Mouse (Mus musculus) limb, embryonic 15.5 days (tissue): Measurements from ENCODE around the gene Sbno2. TPM values are rescaled to one million over a fixed set of nuclear protein-coding genes. Genes with fewer than 3 reads are reported as not detected.
"Not testable (repeated sequence)": the region's sequence is repeated elsewhere in the genome, so short reads cannot be mapped to it uniquely, and the experiment has no call there.

Experiments
- ATAC-seq: fragments of 200-750 bp; cut with Nextera tagmentation; 2 replicates; pipeline ENCODE4 v1.8.0; 2017; ENCODE audit warnings: low read depth, moderate TSS enrichment; ENCODE audit not compliant: insufficient number of reproducible peaks, low FRiP score, low TSS enrichment
- H3K27ac ChIP-seq: fragments of 300-500 bp; sonication (generic); 2 replicates; pipeline ENCODE4 v1.5.1; 2015; ENCODE audit warnings: moderate library complexity, mild to moderate bottlenecking, inconsistent platforms
- H3K27me3 ChIP-seq: fragments of 300-500 bp; sonication (generic); 2 replicates; pipeline ENCODE4 v1.6.1; 2015; ENCODE audit warnings: inconsistent platforms
- H3K36me3 ChIP-seq: fragments of 300-500 bp; sonication (generic); 2 replicates; pipeline ENCODE4 v1.6.1; 2015; ENCODE audit warnings: inconsistent platforms
- H3K4me1 ChIP-seq: fragments of 300-500 bp; sonication (generic); 2 replicates; pipeline ENCODE4 v1.6.1; 2015; ENCODE audit warnings: inconsistent platforms
- H3K4me2 ChIP-seq: fragments of 300-500 bp; sonication (generic); 2 replicates; pipeline ENCODE4 v1.6.1; 2015; ENCODE audit warnings: mild to moderate bottlenecking, inconsistent platforms
- H3K4me3 ChIP-seq: fragments of 300-500 bp; sonication (generic); 2 replicates; pipeline ENCODE4 v1.5.1; 2015; ENCODE audit warnings: mild to moderate bottlenecking, inconsistent platforms
- H3K9ac ChIP-seq: fragments of 300-500 bp; sonication (generic); 2 replicates; pipeline ENCODE4 v1.6.1; 2015; ENCODE audit warnings: inconsistent platforms
- H3K9me3 ChIP-seq: fragments of 300-500 bp; sonication (generic); 2 replicates; pipeline ENCODE4 v1.6.1; 2016; ENCODE audit warnings: inconsistent platforms
- WGBS: fragments of 180-500 bp; shearing (Covaris S2); methylation state at CpG from one replicate; pipeline ENCODE4 v1.1.7; 2015; 5-methylcytosine and 5-hydroxymethylcytosine counted together
- polyA plus RNA-seq: library from polyadenylated mRNA; unstranded; fragments of >200 nt; fragmentation: Nextera tagmentation; extraction: Ambion mirVana; gene quantifications from 2 replicates; pipeline ENCODE4 v1.2.1, GENCODE M21; 2015

Sbno2 gene
- polyA plus RNA-seq, 1 experiment from 2014 or later, result 19.8 TPM

GRCm38 (mm10) chr10:80050885-80051617, 54.3 kb downstream of the Sbno2 start:
- Histone ChIP-seq H3K9ac (no peak overlapping the region), H3K4me2 (no peak overlapping the region), H3K27ac (no peak overlapping the region; the same call in 1 of the 2 replicates), H3K4me1 (peaks cover 35% of the 10 kb centered on the region), H3K4me3 (no peak overlapping the region), H3K9me3 (no peaks in the 10 kb centered on the region), H3K36me3 (peaks cover 5% of the 10 kb centered on the region), H3K27me3 (no peaks in the 10 kb centered on the region)
- WGBS, result 34% methylated on average over 15 of the region's 15 CpGs
- no peak for ATAC-seq

GRCm38 (mm10) chr10:80050244-80050643, 55.1 kb downstream of the Sbno2 start:
- Histone ChIP-seq H3K4me2 (no peak overlapping the region), H3K4me3 (no peak overlapping the region), H3K36me3 (no peaks in the 10 kb centered on the region), H3K4me1 (peaks cover 29% of the 10 kb centered on the region), H3K9me3 (no peaks in the 10 kb centered on the region), H3K27me3 (no peaks in the 10 kb centered on the region), H3K27ac (no peak overlapping the region), H3K9ac (no peak overlapping the region)
- no peak for ATAC-seq
- 33% methylated on average over 6 of the region's 6 CpGs for WGBS

GRCm38 (mm10) chr10:80048834-80049233, 56.5 kb downstream of the Sbno2 start:
- no peak overlapping the region for H3K4me3 ChIP-seq
- H3K4me2 ChIP-seq, result no peak overlapping the region
- H3K27me3 ChIP-seq, result no peaks in the 10 kb centered on the region
- no peak for ATAC-seq
- H3K4me1 ChIP-seq, result peaks cover 18% of the 10 kb centered on the region
- no peak overlapping the region for H3K9ac ChIP-seq
- H3K9me3 ChIP-seq, result no peaks in the 10 kb centered on the region
- 62% methylated on average over 3 of the region's 3 CpGs for WGBS
- no peaks in the 10 kb centered on the region for H3K36me3 ChIP-seq
- peak overlapping the region; percentile 9; the same call in 1 of the 2 replicates for H3K27ac ChIP-seq

GRCm38 (mm10) chr10:80048396-80048795, 57.0 kb downstream of the Sbno2 start:
- Histone ChIP-seq H3K4me3 (no peak overlapping the region), H3K9ac (no peak overlapping the region), H3K36me3 (no peaks in the 10 kb centered on the region), H3K4me1 (peaks cover 18% of the 10 kb centered on the region), H3K9me3 (no peaks in the 10 kb centered on the region), H3K27me3 (no peaks in the 10 kb centered on the region), H3K27ac (peak overlapping the region; percentile 9; the same call in 1 of the 2 replicates), H3K4me2 (no peak overlapping the region)
- ATAC-seq, result no peak
- WGBS, result 27% methylated on average over 5 of the region's 5 CpGs

- Histone ChIP-seq H3K4me1 (peaks cover 10% of the 10 kb centered on the region), H3K27ac (no peak within 1 kb of the TSS), H3K36me3 (no peaks in the 10 kb centered on the region), H3K9me3 (no peaks in the 10 kb centered on the region), H3K4me3 (no peak within 1 kb of the TSS), H3K4me2 (no peak within 1 kb of the TSS), H3K27me3 (no peaks in the 10 kb centered on the region), H3K9ac (no peak within 1 kb of the TSS)
- ATAC-seq, result no peak
- 47% methylated on average over 9 of the region's 9 CpGs for WGBS
Observed at GRCm38 (mm10) chr10:80047041-80047565, 58.3 kb downstream of the Sbno2 start, which contains the start of gene Gpx4. TSS of gene Gpx4 (plus strand) at chr10:80047166.

GRCm38 (mm10) chr10:80045766-80046165, 59.6 kb downstream of the Sbno2 start:
- Histone ChIP-seq H3K4me3 (no peak overlapping the region), H3K9me3 (no peaks in the 10 kb centered on the region), H3K27ac (no peak overlapping the region), H3K4me1 (peaks cover 8% of the 10 kb centered on the region), H3K36me3 (no peaks in the 10 kb centered on the region), H3K4me2 (no peak overlapping the region), H3K27me3 (no peaks in the 10 kb centered on the region), H3K9ac (no peak overlapping the region)
- ATAC-seq, result no peak
- 80% methylated on average over 5 of the region's 5 CpGs for WGBS

GRCm38 (mm10) chr10:80045364-80045763, 60.0 kb downstream of the Sbno2 start:
- not testable (repeated sequence) for H3K4me2 ChIP-seq, H3K4me1 ChIP-seq, H3K27me3 ChIP-seq, H3K27ac ChIP-seq, ATAC-seq, H3K36me3 ChIP-seq, H3K9me3 ChIP-seq, H3K4me3 ChIP-seq, H3K9ac ChIP-seq
- WGBS, result 75% methylated on average over 4 of the region's 4 CpGs

GRCm38 (mm10) chr10:80044087-80044486, 61.3 kb downstream of the Sbno2 start:
- Histone ChIP-seq H3K4me1 (peaks cover 12% of the 10 kb centered on the region), H3K4me2 (no peak overlapping the region), H3K4me3 (no peak overlapping the region), H3K9me3 (no peaks in the 10 kb centered on the region), H3K9ac (no peak overlapping the region), H3K27ac (no peak overlapping the region), H3K36me3 (no peaks in the 10 kb centered on the region), H3K27me3 (no peaks in the 10 kb centered on the region)
- WGBS, result 47% methylated on average over 4 of the region's 4 CpGs
- ATAC-seq, result no peak

- not testable (repeated sequence) for H3K9ac ChIP-seq, H3K27me3 ChIP-seq, H3K9me3 ChIP-seq, ATAC-seq, H3K27ac ChIP-seq, H3K4me2 ChIP-seq, H3K4me3 ChIP-seq
- Histone ChIP-seq H3K36me3 (peaks cover 18% of the 10 kb centered on the region), H3K4me1 (peaks cover 18% of the 10 kb centered on the region)
- 82% methylated on average over 8 of the region's 8 CpGs for WGBS
Observed at GRCm38 (mm10) chr10:80041409-80042060, 63.8 kb downstream of the Sbno2 start.

- peak within 1 kb of the TSS; percentile 76 for H3K9ac ChIP-seq
- H3K36me3 ChIP-seq, result peaks cover 37% of the 10 kb centered on the region
- peak; percentile 97 for ATAC-seq
- no peaks in the 10 kb centered on the region for H3K9me3 ChIP-seq
- H3K27ac ChIP-seq, result peak within 1 kb of the TSS; percentile 79
- peak within 1 kb of the TSS; percentile 84 for H3K4me3 ChIP-seq
- H3K4me1 ChIP-seq, result peaks cover 18% of the 10 kb centered on the region
- under 1% methylated on average over 40 of the region's 40 CpGs for WGBS
- no peaks in the 10 kb centered on the region for H3K27me3 ChIP-seq
- H3K4me2 ChIP-seq, result peak within 1 kb of the TSS; percentile 62
Observed at GRCm38 (mm10) chr10:80039559-80039979, 65.8 kb downstream of the Sbno2 start, which contains the start of gene Polr2e. TSS of gene Polr2e (minus strand) at chr10:80039795.

- ATAC-seq, result no peak
- Histone ChIP-seq H3K36me3 (peaks cover 39% of the 10 kb centered on the region), H3K4me1 (peaks cover 22% of the 10 kb centered on the region), H3K9me3 (no peaks in the 10 kb centered on the region), H3K4me2 (no peak overlapping the region), H3K9ac (no peak overlapping the region), H3K27ac (no peak overlapping the region), H3K27me3 (no peaks in the 10 kb centered on the region), H3K4me3 (no peak overlapping the region)
- WGBS, result 91% methylated on average over 13 of the region's 13 CpGs
Observed at GRCm38 (mm10) chr10:80036832-80037231, 68.5 kb downstream of the Sbno2 start.

GRCm38 (mm10) chr10:80035686-80036085, 69.7 kb downstream of the Sbno2 start:
- no peak for ATAC-seq
- no peak overlapping the region for H3K4me2 ChIP-seq
- no peak overlapping the region for H3K4me3 ChIP-seq
- no peaks in the 10 kb centered on the region for H3K27me3 ChIP-seq
- H3K9me3 ChIP-seq, result no peaks in the 10 kb centered on the region
- H3K4me1 ChIP-seq, result peaks cover 22% of the 10 kb centered on the region
- WGBS, result 89% methylated on average over 5 of the region's 5 CpGs
- H3K27ac ChIP-seq, result no peak overlapping the region
- no peak overlapping the region for H3K9ac ChIP-seq
- peaks cover 39% of the 10 kb centered on the region for H3K36me3 ChIP-seq
